Mouse (Mus musculus) lung, postnatal 14 days (tissue): Measurements from ENCODE around the gene Tbx2.

Source experiments
- DNase-seq: peaks from one replicate; pipeline ENCODE4 v3.0.0; 2021

The Tbx2 gene

DNA sequence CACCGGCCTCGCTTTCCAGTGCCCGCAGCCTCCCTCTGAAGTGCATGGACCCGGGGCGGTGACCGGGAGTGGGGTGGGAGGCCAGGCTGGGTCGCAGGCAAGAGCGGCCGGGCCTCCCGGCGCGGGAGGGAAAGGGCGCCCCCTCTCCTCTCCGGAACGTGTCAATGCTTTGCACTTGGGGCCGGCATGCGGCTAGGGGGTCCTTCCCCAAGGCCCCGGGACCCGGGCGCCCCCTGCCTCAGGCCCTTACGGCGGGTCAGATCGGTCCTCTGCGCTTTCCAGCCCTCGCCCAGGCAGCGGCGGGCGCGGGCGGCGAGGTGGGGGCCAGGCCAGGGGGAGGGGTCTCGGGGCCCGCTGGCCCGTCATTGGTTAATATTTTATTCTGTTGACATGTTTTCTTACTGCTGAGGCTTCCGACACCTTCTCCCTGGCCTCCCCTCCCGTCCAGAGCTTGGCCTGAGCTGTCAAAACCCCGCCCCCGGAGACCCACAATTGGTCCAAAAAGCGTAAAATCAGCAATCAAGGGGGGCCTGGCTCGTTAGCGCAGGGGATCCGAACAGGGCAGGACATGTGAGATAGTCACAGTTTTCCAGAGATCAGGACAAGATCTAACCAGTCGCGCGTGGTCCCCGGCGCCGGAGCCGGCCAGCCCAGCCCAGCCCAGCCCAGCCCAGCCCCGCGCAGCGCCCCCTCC, at the start of gene Tbx2:
Gene Tbx2 (plus strand): TSS at position 321 of the 694 bp plus-strand sequence.
- peak; percentile 87 for DNase-seq

- no peak for DNase-seq
Observed at GRCm38 (mm10) chr11:85786113-85786718, 46.1 kb upstream of the Tbx2 start.

DNA sequence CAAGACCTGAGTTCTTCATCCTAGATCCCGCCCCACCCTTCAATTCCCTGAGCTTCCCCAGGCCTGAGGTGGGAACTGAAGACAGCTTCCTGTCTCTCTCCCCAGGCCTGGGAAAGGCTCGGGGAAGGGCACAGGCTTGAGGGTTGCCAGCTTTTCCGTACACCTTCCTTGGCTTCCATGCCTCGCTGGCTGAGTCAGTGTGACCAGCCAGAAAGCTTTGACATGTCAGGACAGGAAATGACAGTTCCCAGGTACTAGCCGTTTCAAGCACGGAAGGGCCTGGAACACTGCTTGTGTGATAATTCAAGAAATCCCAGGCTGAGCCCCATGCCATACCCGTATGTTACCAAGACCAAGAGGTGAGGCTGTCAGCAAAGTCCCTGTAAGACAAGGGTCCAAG, 42.6 kb upstream of the Tbx2 start:
- DNase-seq, result no peak

DNA sequence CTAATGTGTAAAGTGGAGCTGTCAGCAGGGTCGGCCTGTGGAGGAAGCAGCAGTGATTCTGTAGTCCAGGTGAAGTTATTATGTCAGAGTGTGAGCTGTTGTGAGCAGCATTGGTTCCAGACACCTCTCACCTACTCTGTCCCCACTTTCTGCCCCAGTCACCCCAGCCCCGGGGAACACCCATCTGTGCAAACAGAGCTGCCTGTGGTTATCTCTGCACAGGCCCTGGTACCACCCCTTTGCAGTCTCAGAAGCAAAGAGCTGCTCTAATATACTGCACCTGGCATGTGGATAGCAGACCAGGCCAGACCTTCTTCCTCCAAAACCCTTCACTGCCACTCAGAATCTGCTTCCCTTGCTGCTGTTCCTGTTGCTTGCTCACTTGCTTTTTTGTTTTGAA, 42.1 kb upstream of the Tbx2 start:
- no peak for DNase-seq

GRCm38 (mm10) chr11:85791212-85791611, 41.1 kb upstream of the Tbx2 start:
- DNase-seq, result no peak

- DNase-seq, result peak; percentile 32
Observed at GRCm38 (mm10) chr11:85792534-85793215, 39.7 kb upstream of the Tbx2 start.

DNA sequence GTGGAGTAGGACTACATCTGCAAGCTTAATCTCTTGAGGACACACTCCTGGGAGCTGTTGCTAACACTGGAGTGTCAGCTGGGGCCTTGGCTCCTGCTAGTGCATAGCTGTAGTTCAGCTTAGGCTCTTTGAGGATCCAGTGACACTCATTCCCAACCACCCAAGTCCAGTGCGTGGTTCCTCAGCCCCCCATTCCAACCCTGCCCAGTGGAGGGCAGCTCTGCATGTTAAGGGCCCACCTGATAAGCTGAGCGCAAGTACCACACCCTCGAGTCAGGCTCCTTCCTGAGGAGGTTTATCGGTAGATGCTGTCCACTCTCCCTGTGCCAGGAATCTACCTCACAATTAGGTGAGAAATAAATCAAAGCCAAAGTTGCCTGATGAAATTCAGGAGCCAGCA, 32.9 kb upstream of the Tbx2 start:
- DNase-seq, result no peak

- DNase-seq, result no peak
Observed at GRCm38 (mm10) chr11:85799856-85800255, 32.5 kb upstream of the Tbx2 start.

- DNase-seq, result no peak
Observed at GRCm38 (mm10) chr11:85800380-85800779, 32.0 kb upstream of the Tbx2 start.

- DNase-seq, result no peak
Observed at GRCm38 (mm10) chr11:85804048-85804447, 28.3 kb upstream of the Tbx2 start.

- DNase-seq, result no peak
Observed at GRCm38 (mm10) chr11:85805779-85806178, 26.6 kb upstream of the Tbx2 start.

- no peak for DNase-seq
Observed at GRCm38 (mm10) chr11:85807353-85807752, 25.0 kb upstream of the Tbx2 start.

- DNase-seq, result no peak
Observed at GRCm38 (mm10) chr11:85811229-85811628, 21.1 kb upstream of the Tbx2 start.

GRCm38 (mm10) chr11:85811676-85812075, 20.7 kb upstream of the Tbx2 start:
- no peak for DNase-seq

DNA sequence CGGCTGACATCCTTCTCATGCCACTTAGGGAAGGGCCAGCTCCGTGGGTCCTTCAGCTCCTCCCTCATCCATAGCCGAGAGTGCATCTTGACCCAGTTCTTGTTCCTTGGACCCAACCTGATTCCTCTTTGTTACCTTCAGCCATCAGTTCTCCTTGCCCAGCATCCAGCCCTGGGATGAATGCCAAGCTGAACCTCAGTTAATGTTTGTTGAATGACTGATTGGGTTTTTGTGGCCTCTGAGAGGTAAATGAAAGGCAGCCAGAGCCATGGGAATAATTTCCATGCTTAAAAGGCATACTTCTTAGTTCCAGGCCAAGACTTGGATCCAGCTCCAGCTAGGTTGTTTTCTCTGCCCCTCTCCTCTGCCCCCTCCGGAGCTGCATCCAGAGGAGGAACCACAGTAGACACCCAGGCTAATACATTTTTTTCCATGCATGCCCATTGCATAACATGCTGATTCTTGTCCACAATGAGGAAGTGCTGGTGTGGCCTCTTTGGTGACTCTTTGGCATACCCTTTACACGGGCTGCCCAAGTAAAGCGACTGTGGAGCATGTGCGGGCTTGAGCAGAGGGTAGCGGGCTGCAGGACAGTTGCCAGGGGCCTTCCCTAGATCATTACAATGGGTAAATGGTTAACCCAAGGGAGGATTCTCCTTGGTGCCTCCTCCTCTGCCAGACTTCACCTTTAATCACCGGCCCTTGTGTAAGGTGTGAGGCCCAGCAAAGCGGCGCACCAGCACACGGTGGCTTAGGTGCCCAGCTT, 20.0 kb upstream of the Tbx2 start:
- DNase-seq, result no peak

GRCm38 (mm10) chr11:85814678-85815077, 17.7 kb upstream of the Tbx2 start:
- no peak for DNase-seq

DNA sequence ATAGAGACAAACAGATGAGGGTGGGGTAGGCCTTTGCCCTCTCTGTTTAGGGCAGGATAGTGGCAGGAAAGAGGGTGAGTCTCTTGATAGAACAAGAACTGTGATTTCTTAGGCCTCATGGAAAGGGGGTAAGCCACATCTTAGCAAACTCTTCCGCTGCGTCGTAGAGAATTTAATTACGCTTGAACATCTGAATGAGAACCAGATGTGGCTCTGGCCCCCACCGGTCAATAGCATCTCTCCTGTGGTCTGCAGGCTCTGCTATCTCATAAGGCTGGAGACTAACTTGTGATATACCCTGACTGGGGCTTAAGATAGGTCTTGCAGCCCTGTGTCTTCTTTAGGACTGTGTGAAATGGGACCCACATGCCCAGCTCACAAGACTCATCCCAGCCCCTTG, 15.9 kb upstream of the Tbx2 start:
- DNase-seq, result no peak

- DNase-seq, result no peak
Observed at GRCm38 (mm10) chr11:85818401-85818800, 13.9 kb upstream of the Tbx2 start.

GRCm38 (mm10) chr11:85820959-85821358, 11.4 kb upstream of the Tbx2 start:
- no peak for DNase-seq

GRCm38 (mm10) chr11:85821659-85822058, 10.7 kb upstream of the Tbx2 start:
- no peak for DNase-seq

DNA sequence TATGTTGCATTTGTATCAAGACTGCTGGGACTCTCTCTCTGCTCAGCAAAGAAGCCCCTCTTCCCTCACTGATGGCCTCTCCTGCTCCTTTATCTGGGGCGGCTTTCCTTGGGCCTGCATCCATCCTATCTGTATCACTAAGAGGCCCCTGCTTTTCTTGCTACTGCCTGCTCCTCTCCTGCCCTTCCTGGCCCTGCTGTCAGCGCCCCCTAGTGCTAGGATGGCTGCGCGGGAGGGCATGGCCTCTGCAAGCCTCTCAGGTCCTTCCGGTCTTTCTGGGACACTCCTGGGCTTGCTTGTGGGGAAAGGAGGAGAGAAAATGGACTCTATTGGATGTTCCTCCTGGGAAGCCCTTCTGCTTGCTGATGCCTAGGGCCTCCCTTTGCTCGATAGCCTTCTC, 9.2 kb upstream of the Tbx2 start:
- peak; percentile 96 for DNase-seq

DNA sequence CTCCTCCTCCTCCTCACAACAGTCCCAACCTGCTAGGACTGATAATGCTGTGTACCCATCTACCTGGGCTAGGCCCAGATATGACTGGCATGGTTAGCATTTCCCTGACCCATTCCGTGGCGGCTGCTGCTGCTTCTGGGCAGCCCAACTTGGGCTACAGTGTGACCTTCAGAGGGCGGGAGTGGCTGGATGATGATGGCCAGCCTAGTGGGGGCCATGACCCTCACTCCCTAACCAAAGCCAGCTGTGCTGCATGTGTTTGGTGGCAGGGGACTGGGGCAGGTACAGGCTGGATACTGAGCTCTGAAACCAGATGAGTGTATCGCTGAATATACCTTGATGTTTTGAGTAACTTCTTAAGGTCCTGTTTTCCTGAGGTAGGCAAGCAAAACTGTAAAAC, 8.6 kb upstream of the Tbx2 start:
- DNase-seq, result no peak

DNA sequence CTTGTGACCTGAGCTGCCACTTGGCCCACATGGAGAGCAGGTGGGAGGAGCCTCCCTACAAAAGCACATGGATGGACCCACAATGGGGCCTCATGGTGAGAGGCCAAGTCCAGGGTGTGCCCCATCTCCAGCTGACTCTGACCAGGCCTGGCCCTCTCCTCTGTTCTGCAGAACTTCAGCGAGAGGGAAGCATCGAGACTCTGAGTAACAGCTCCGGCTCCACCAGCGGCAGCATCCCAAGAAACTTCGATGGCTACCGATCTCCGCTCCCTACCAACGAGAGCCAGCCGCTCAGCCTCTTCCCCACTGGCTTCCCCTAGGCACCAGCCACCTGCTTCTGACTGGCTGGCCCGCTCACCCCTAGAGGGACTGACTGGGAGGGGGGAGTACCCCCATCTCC, 7.3 kb upstream of the Tbx2 start:
- DNase-seq, result no peak

- DNase-seq, result no peak
Observed at GRCm38 (mm10) chr11:85825823-85826222, 6.5 kb upstream of the Tbx2 start.
